Comparison of ENCODE assay signal across 7 mouse cellular contexts in genomic region chr15:94404071-94404545, GRCm38 (mm10).
DNase-seq lines count a peak whose midpoint lies in the region; ATAC-seq and TF ChIP-seq lines count a peak whose summit lies in the region.

No protein-coding gene starts in this region.

- no peak overlapping the region for H3K27ac ChIP-seq in brown adipose tissue, adult 24 weeks (replicated peaks; ENCODE audit: low read depth, low read length)
- H3K27ac ChIP-seq in embryonic facial prominence, embryonic 13.5 days, result peak overlapping the region; percentile 68
- 0 out of 2 replicates have a peak overlapping the region, but pooled peaks have one; percentile 14 for H3K27ac ChIP-seq in limb, embryonic 11.5 days (replicated peaks; ENCODE audit: low read depth, low read length)
- H3K27ac ChIP-seq in stomach, postnatal 0 days (replicated peaks), result no peak overlapping the region

- peak; percentile 86 for ATAC-seq in embryonic facial prominence, embryonic 13.5 days (ENCODE audit: insufficient number of reproducible peaks, insufficient read depth, low FRiP score, low TSS enrichment, low read depth)
- peak; percentile 95 for ATAC-seq in limb, embryonic 11.5 days (ENCODE audit: insufficient number of reproducible peaks, low FRiP score, low TSS enrichment, low read depth)
- ATAC-seq in stomach, postnatal 0 days (ENCODE audit: low FRiP score, low TSS enrichment), result peak; percentile 86

- H3K36me3 ChIP-seq in embryonic facial prominence, embryonic 13.5 days, result no peaks in the 10 kb centered on the region
- no peaks in the 10 kb centered on the region for H3K36me3 ChIP-seq in limb, embryonic 11.5 days (ENCODE audit: control insufficient read depth, insufficient read depth, low read length)
- H3K36me3 ChIP-seq in stomach, postnatal 0 days (ENCODE audit: control insufficient read depth, insufficient read depth, low read length), result no peaks in the 10 kb centered on the region

- H3K9me3 ChIP-seq in embryonic facial prominence, embryonic 13.5 days, result no peaks in the 10 kb centered on the region
- no peaks in the 10 kb centered on the region for H3K9me3 ChIP-seq in limb, embryonic 11.5 days (ENCODE audit: control insufficient read depth, low read length)
- H3K9me3 ChIP-seq in stomach, postnatal 0 days (ENCODE audit: control insufficient read depth, low read length), result no peaks in the 10 kb centered on the region

- peak overlapping the region; percentile 89 for H3K4me2 ChIP-seq in embryonic facial prominence, embryonic 13.5 days
- peak overlapping the region; percentile 99 for H3K4me2 ChIP-seq in limb, embryonic 11.5 days (ENCODE audit: low read depth, severe bottlenecking)
- peak overlapping the region; percentile 90 for H3K4me2 ChIP-seq in stomach, postnatal 0 days (replicated peaks; ENCODE audit: low read depth)

- 0 out of 2 replicates have a peak, but pooled peaks cover 2% of the 10 kb centered on the region for H3K4me1 ChIP-seq in brown adipose tissue, adult 24 weeks (ENCODE audit: control insufficient read depth, insufficient read depth, insufficient read length, low read length)
- peaks cover 16% of the 10 kb centered on the region for H3K4me1 ChIP-seq in embryonic facial prominence, embryonic 13.5 days
- H3K4me1 ChIP-seq in limb, embryonic 11.5 days (ENCODE audit: control insufficient read depth, insufficient read depth, low read length), result peaks cover 8% of the 10 kb centered on the region
- no peaks in the 10 kb centered on the region for H3K4me1 ChIP-seq in stomach, postnatal 0 days (replicated peaks; ENCODE audit: control insufficient read depth, insufficient read depth)

- peak overlapping the region; percentile 84 for H3K9ac ChIP-seq in embryonic facial prominence, embryonic 13.5 days
- H3K9ac ChIP-seq in limb, embryonic 11.5 days (ENCODE audit: low read length), result peak overlapping the region; percentile 71
- peak overlapping the region; percentile 52 for H3K9ac ChIP-seq in stomach, postnatal 0 days (ENCODE audit: low read length)

- peaks cover 10% of the 10 kb centered on the region for H3K27me3 ChIP-seq in embryonic facial prominence, embryonic 13.5 days
- H3K27me3 ChIP-seq in limb, embryonic 11.5 days (ENCODE audit: control insufficient read depth, insufficient read depth, low read length), result peaks cover 6% of the 10 kb centered on the region; the same call in 1 of the 2 replicates
- H3K27me3 ChIP-seq in stomach, postnatal 0 days (ENCODE audit: control insufficient read depth, insufficient read depth, low read length), result no peaks in the 10 kb centered on the region

- no peak for TF ChIP-seq EP300 in stomach, postnatal 0 days (optimal IDR thresholded peaks at IDR 0.05)

- TF ChIP-seq CTCF in stomach, postnatal 0 days (IDR thresholded peaks at IDR 0.05; ENCODE audit: low read depth), result peak; percentile 29; the same call in 1 of the 2 replicates

- H3K4me3 ChIP-seq in brown adipose tissue, adult 24 weeks (ENCODE audit: insufficient read depth, low read depth, low read length), result peak overlapping the region; percentile 45
- H3K4me3 ChIP-seq in embryonic facial prominence, embryonic 13.5 days, result peak overlapping the region; percentile 70
- H3K4me3 ChIP-seq in limb, embryonic 11.5 days (ENCODE audit: low read depth, low read length), result peak overlapping the region; percentile 69
- peak overlapping the region; percentile 57 for H3K4me3 ChIP-seq in stomach, postnatal 0 days (ENCODE audit: low read depth, low read length)

- DNase-seq in heart, adult 8-10 months (ENCODE audit: low spot score), result peak; percentile 8
- DNase-seq in kidney, adult 8-10 months, result peak; percentile 10 to 17
- DNase-seq in limb, embryonic 11.5 days (ENCODE audit: low spot score), result peak; percentile 86
- peak; percentile 84 for DNase-seq in neural tube, embryonic 10.5 days (ENCODE audit: extremely low spot score, low spot score)
- peak; percentile 68 for DNase-seq in stomach, postnatal 0 days (ENCODE audit: low spot score)

- WGBS in embryonic facial prominence, embryonic 13.5 days, result under 1% methylated on average over 64 of the region's 65 CpGs
- WGBS in limb, embryonic 11.5 days, result under 1% methylated on average over 56 of the region's 65 CpGs
- under 1% methylated on average over 39 of the region's 65 CpGs for WGBS in stomach, postnatal 0 days

Comparison
In these comparisons a context has a peak if more than half of its experiments do, and no peak if none do; other contexts are left out.
1. H3K27ac ChIP-seq: peak in embryonic facial prominence, embryonic 13.5 days (single experiment) and limb, embryonic 11.5 days (single experiment); none in brown adipose tissue, adult 24 weeks (single experiment) and stomach, postnatal 0 days (single experiment).
2. DNase-seq: peak in every context shown above with its lines; median percentile 86 in limb, embryonic 11.5 days; 84 in neural tube, embryonic 10.5 days; 68 in stomach, postnatal 0 days; 14 in kidney, adult 8-10 months; 8 in heart, adult 8-10 months.
3. Peak in every context shown above with its lines, with median percentiles within 50 percentile points of each other: H3K4me3 ChIP-seq, ATAC-seq, H3K4me2 ChIP-seq and H3K9ac ChIP-seq.